Mouse (Mus musculus) left cerebral cortex, adult 2 months (tissue): ENCODE measurements around the gene 1700037C18Rik. TPM values are rescaled to one million over a fixed set of nuclear protein-coding genes. Genes with fewer than 3 reads are reported as not detected.
A peak's percentile ranks its signal among the peaks of the same experiment; 100 is the strongest.

Source experiments
- DNase-seq, 2 experiments: peaks; one replicate each; pipeline ENCODE4 v3.0.0; 2021 to 2022; ENCODE audit warnings: low spot score in 2 of 2, mixed read lengths in 1 of 2; ENCODE audit errors: extremely low spot score in 1 of 2
- H3K27ac ChIP-seq: fragments of 200-600 bp; 2 replicates; pipeline ENCODE4 v1.8.1; 2022
- H3K4me3 ChIP-seq: fragments of 200-600 bp; 2 replicates; pipeline ENCODE4 v1.8.1; 2022
- CTCF ChIP-seq: fragments of 200-600 bp; IDR thresholded peaks from 2 replicates; pipeline ENCODE4 v1.8.1; 2022; ENCODE audit warnings: antibody characterized with exemption, mild to moderate bottlenecking, moderate library complexity
- intact Hi-C: fragments of 180-260 bp; cut with DNase I; formaldehyde crosslinking; loops from one replicate; pipeline ENCODE4 v1.15.1; 2025
- total RNA-seq, 2 experiments: library from RNA; stranded (reverse); gene quantifications; 2 replicates each; pipeline ENCODE4 v1.2.3; 2021

Gene 1700037C18Rik
- total RNA-seq, 2 experiments from 2014 or later, result 5.4 to 8.2 TPM

- no peak for DNase-seq
- Histone ChIP-seq H3K4me3 (no peak overlapping the region), H3K27ac (no peak overlapping the region)
- intact Hi-C loops, result no loop called here
- no peak for TF ChIP-seq CTCF
Observed at GRCm38 (mm10) chr16:3896553-3896952, 11.9 kb downstream of the 1700037C18Rik start.

GRCm38 (mm10) chr16:3896046-3896445 is 12.4 kb downstream of the 1700037C18Rik start:
- H3K27ac ChIP-seq, result no peak overlapping the region
- no peak overlapping the region for H3K4me3 ChIP-seq
- no peak for DNase-seq
- TF ChIP-seq CTCF, result no peak
- intact Hi-C loops, result no loop called here

- no peak overlapping the region for H3K4me3 ChIP-seq
- TF ChIP-seq CTCF, result no peak
- H3K27ac ChIP-seq, result peak overlapping the region; percentile 4; the same call in 1 of the 2 replicates
- no peak for DNase-seq
- intact Hi-C loops, result no loop called here
Observed at GRCm38 (mm10) chr16:3895173-3895792, 13.2 kb downstream of the 1700037C18Rik start.

DNA sequence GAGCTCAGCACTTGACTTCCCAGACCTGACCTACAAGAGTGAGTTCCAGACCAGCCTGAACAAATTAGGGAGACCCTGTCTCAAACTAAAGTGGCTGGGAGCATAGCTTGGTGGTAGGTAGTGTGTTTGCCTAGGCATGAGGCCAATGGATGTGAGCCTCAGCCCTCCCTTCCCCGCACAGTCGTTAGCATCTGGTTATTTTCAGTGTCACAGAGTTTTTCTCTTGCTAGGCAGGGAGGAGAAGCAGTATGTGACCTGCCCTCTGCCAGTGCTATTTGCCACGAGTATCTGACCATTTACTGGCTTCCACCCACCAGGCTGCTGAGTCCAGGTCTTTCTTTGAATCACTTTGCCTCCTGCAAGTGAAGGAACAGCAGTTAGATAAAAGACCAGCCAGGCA is 14.8 kb downstream of the 1700037C18Rik start:
- no peak overlapping the region for H3K4me3 ChIP-seq
- intact Hi-C loops, result no loop called here
- no peak overlapping the region for H3K27ac ChIP-seq
- no peak for DNase-seq
- no peak for TF ChIP-seq CTCF

GRCm38 (mm10) chr16:3891621-3892295 is 16.7 kb downstream of the 1700037C18Rik start:
- no peak overlapping the region for H3K4me3 ChIP-seq
- no peak for TF ChIP-seq CTCF
- no peak overlapping the region for H3K27ac ChIP-seq
- DNase-seq, result no peak
- intact Hi-C loops, result no loop called here

GRCm38 (mm10) chr16:3885065-3885670 is 23.3 kb downstream of the 1700037C18Rik start:
- intact Hi-C loops, result loop anchor here (1.0 kb wide), 1 partner anchor 141 kb away; the partner anchor contains the start of gene Zfp263
- TF ChIP-seq CTCF, result no peak
- Histone ChIP-seq H3K4me3 (peak overlapping the region; percentile 98), H3K27ac (peak overlapping the region; percentile 98)
- DNase-seq, result no peak

- Histone ChIP-seq H3K4me3 (peak within 1 kb of the TSS; percentile 98), H3K27ac (peak within 1 kb of the TSS; percentile 98)
- peak; percentile 95 to 97 for DNase-seq
- intact Hi-C loops, result loop anchor here (1.0 kb wide), 2 partner anchors 24 to 140 kb away; partner anchors contain the start of genes 1700037C18Rik, Cluap1 and Zfp263
- TF ChIP-seq CTCF, result peak; percentile 32
Observed at GRCm38 (mm10) chr16:3884201-3885064, 24.1 kb downstream of the 1700037C18Rik start, which contains the start of the genes Zfp597 and Gm20695. Zfp597 (minus strand) TSS chr16:3884561. Gm20695 (plus strand) TSS chr16:3884648.

DNA sequence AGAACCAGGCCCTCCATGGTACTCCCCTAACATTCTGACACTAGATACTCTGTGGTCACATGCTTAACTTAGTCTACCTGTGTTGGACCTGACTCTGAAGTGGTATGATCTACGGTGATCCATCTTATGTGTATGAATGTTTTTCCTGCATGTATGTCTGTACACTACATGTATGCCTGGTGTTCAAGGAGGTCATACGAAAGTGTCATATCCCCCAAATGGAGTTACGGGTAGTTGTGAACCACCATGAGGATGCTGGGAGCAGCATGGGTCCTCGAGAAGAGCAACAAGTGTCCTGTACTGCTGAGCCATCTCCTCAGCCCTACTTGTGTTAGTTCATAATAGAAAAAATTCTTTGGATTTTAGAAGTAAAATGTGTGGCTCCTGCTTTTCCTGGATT is 32.1 kb downstream of the 1700037C18Rik start:
- H3K4me3 ChIP-seq, result no peak overlapping the region
- no peak overlapping the region for H3K27ac ChIP-seq
- no peak for DNase-seq
- intact Hi-C loops, result no loop called here
- no peak for TF ChIP-seq CTCF

DNA sequence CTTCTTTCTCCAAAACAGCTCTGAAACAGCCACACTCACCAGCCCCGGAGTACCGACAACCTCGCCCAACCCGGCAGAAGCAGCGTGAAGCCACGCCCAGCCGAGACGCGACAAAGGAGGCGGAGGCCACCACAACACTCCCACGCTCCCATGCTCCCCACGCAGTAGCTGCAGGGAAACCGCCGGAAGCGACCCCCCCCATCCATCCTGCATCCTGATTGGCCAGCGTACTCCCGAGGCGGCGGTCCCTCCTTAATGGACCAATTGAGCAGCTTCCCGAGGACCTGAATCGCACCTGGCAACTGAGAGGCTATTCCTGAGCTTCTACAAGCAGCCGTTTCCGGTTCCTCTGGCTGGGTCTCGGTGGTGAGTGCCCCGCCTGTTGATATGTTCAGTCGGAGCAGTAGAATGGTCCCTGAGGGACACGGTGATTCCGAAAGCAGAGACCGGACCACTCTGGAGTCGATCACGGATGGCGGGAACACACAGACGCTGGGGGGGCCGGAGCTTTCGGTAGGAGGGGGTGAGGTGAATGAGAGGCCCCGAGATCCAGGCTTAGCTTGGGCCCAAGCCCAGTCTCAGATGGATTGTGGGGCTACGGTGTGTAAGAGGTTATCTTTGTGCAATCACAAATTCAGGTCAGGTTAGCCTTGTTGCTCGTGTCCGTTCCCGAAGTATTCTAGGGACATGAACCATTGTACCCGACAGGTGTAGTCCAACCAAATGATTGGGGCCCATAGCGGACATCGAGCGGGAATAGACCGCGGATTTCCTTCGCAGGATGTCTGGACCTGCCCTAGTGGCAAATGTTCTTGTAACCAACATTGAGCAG is 36.1 kb downstream of the 1700037C18Rik start, which contains the start of gene Naa60:
Gene Naa60 (plus strand): TSS at position 160 of the 832 bp plus-strand sequence.
- Histone ChIP-seq H3K27ac (peak within 1 kb of the TSS; percentile 47), H3K4me3 (peak within 1 kb of the TSS; percentile 55)
- DNase-seq, result peak; percentile 85 to 89
- no peak for TF ChIP-seq CTCF
- intact Hi-C loops, result loop anchor here (1.0 kb wide), 1 partner anchor 25 kb away; the partner anchor contains the start of gene Zfp174

DNA sequence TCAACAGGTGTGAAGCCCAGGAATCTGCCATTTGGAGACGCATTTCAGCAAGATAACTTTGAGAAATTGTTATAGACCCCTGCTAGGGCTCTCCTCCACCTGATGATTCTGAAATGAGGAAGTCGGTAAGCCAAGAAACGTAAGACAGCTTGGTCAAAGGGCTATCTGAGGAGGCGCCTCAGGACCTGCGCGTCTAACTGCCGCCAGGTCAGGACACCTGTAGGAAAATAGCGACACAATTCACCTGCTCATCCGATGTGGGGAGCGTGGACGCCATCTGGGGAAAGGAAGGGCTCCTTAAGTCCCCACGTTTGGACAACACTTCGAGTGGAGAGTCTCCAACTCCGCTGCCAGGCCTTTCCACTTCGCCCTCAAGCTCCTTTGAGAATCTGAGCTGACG is 36.7 kb downstream of the 1700037C18Rik start:
- Histone ChIP-seq H3K4me3 (peak overlapping the region; percentile 55), H3K27ac (peak overlapping the region; percentile 47)
- DNase-seq, result no peak
- intact Hi-C loops, result loop anchor here (1.0 kb wide), 1 partner anchor 25 kb away; the partner anchor contains the start of gene Zfp174
- no peak for TF ChIP-seq CTCF
